Mouse (Mus musculus) midbrain, embryonic 10.5 days (tissue): ENCODE measurements around the gene Srrm3. TPM values are rescaled to one million over a fixed set of nuclear protein-coding genes. Genes with fewer than 3 reads are reported as not detected.
A peak's percentile ranks its signal among the peaks of the same experiment; 100 is the strongest.

ENCODE experiments used
- DNase-seq: peaks from one replicate; pipeline ENCODE4 v3.0.0-alpha.2; 2017; ENCODE audit warnings: low spot score
- H3K27ac ChIP-seq: fragments of 300-500 bp; sonication (generic); replicated peaks from 2 replicates; pipeline ENCODE4 v1.5.1; 2016; ENCODE audit warnings: mild to moderate bottlenecking
- H3K27me3 ChIP-seq: fragments of 300-500 bp; sonication (generic); 2 replicates; pipeline ENCODE4 v1.6.1; 2016; ENCODE audit warnings: low read depth, mild to moderate bottlenecking; ENCODE audit not compliant: poor library complexity, severe bottlenecking
- H3K36me3 ChIP-seq: fragments of 300-500 bp; sonication (generic); 2 replicates; pipeline ENCODE4 v1.6.1; 2016; ENCODE audit warnings: mild to moderate bottlenecking, moderate library complexity
- H3K4me1 ChIP-seq: fragments of 300-500 bp; sonication (generic); 2 replicates; pipeline ENCODE4 v1.6.1; 2016
- H3K4me3 ChIP-seq: fragments of 300-500 bp; sonication (generic); 2 replicates; pipeline ENCODE4 v1.5.1; 2016; ENCODE audit warnings: mild to moderate bottlenecking, moderate library complexity
- H3K9me3 ChIP-seq: fragments of 300-500 bp; sonication (generic); replicated peaks from 2 replicates; pipeline ENCODE4 v1.6.1; 2016; ENCODE audit warnings: mild to moderate bottlenecking
- WGBS: fragments of 180-500 bp; shearing (Covaris S2); methylation state at CpG from one replicate; pipeline ENCODE4 v1.1.7; 2016; 5-methylcytosine and 5-hydroxymethylcytosine counted together
- polyA plus RNA-seq: library from polyadenylated mRNA; unstranded; fragments of >200 nt; fragmentation: Nextera tagmentation; extraction: Ambion mirVana; gene quantifications from 2 replicates; pipeline ENCODE4 v1.2.1, GENCODE M21; 2016

Gene Srrm3
- polyA plus RNA-seq, 1 experiment from 2014 or later = 14.0 TPM

- WGBS = 40% methylated on average over 4 of the region's 4 CpGs
- Histone ChIP-seq H3K27ac (no peak overlapping the region), H3K4me1 (peaks cover 23% of the 10 kb centered on the region), H3K27me3 (peaks cover 42% of the 10 kb centered on the region), H3K36me3 (no peaks in the 10 kb centered on the region), H3K9me3 (no peaks in the 10 kb centered on the region), H3K4me3 (no peak overlapping the region)
- DNase-seq = no peak
Observed at GRCm38 (mm10) chr5:135832729-135833128, 26.0 kb downstream of the Srrm3 start.

- DNase-seq = peak; percentile 90
- under 1% methylated on average over 47 of the region's 47 CpGs for WGBS
- H3K27ac ChIP-seq = peak overlapping the region; percentile 77
- H3K9me3 ChIP-seq = no peaks in the 10 kb centered on the region
- peak overlapping the region; percentile 69 for H3K4me3 ChIP-seq
- H3K36me3 ChIP-seq = no peaks in the 10 kb centered on the region
- peaks cover 23% of the 10 kb centered on the region for H3K4me1 ChIP-seq
- peaks cover 42% of the 10 kb centered on the region for H3K27me3 ChIP-seq
Observed at GRCm38 (mm10) chr5:135834769-135835491, 28.2 kb downstream of the Srrm3 start.

- peaks cover 42% of the 10 kb centered on the region for H3K27me3 ChIP-seq
- H3K4me3 ChIP-seq = peak overlapping the region; percentile 69
- no peaks in the 10 kb centered on the region for H3K36me3 ChIP-seq
- H3K9me3 ChIP-seq = no peaks in the 10 kb centered on the region
- no peak for DNase-seq
- under 1% methylated on average over 12 of the region's 12 CpGs for WGBS
- peak overlapping the region; percentile 77; the same call in 1 of the 2 replicates for H3K27ac ChIP-seq
- peaks cover 23% of the 10 kb centered on the region for H3K4me1 ChIP-seq
Observed at GRCm38 (mm10) chr5:135835492-135835858, 28.8 kb downstream of the Srrm3 start.

- no peak overlapping the region for H3K27ac ChIP-seq
- H3K27me3 ChIP-seq = peaks cover 42% of the 10 kb centered on the region
- no peaks in the 10 kb centered on the region for H3K36me3 ChIP-seq
- WGBS = 23% methylated on average over 12 of the region's 12 CpGs
- peak overlapping the region; percentile 69 for H3K4me3 ChIP-seq
- H3K9me3 ChIP-seq = no peaks in the 10 kb centered on the region
- no peak for DNase-seq
- H3K4me1 ChIP-seq = peaks cover 23% of the 10 kb centered on the region
Observed at GRCm38 (mm10) chr5:135835981-135836380, 29.3 kb downstream of the Srrm3 start.

- no peak overlapping the region for H3K4me3 ChIP-seq
- DNase-seq = no peak
- no peak overlapping the region for H3K27ac ChIP-seq
- H3K27me3 ChIP-seq = peaks cover 11% of the 10 kb centered on the region
- no peaks in the 10 kb centered on the region for H3K9me3 ChIP-seq
- H3K4me1 ChIP-seq = no peaks in the 10 kb centered on the region
- no peaks in the 10 kb centered on the region for H3K36me3 ChIP-seq
- WGBS = 86% methylated on average over 6 of the region's 6 CpGs
Observed at GRCm38 (mm10) chr5:135841651-135842050, 35.0 kb downstream of the Srrm3 start.

- peak; percentile 29 for DNase-seq
- no peaks in the 10 kb centered on the region for H3K4me1 ChIP-seq
- 36% methylated on average over 5 of the region's 5 CpGs for WGBS
- H3K27ac ChIP-seq = no peak overlapping the region
- no peaks in the 10 kb centered on the region for H3K36me3 ChIP-seq
- H3K27me3 ChIP-seq = 0 out of 2 replicates have a peak, but pooled peaks cover 4% of the 10 kb centered on the region
- no peak overlapping the region for H3K4me3 ChIP-seq
- peaks cover 4% of the 10 kb centered on the region; the same call in 1 of the 2 replicates for H3K9me3 ChIP-seq
Observed at GRCm38 (mm10) chr5:135843418-135843817, 36.7 kb downstream of the Srrm3 start.

GRCm38 (mm10) chr5:135845676-135846320, 39.1 kb downstream of the Srrm3 start:
- Histone ChIP-seq H3K4me3 (no peak overlapping the region), H3K27me3 (peaks cover 20% of the 10 kb centered on the region), H3K9me3 (peaks cover 4% of the 10 kb centered on the region; the same call in 1 of the 2 replicates), H3K36me3 (no peaks in the 10 kb centered on the region), H3K4me1 (peaks cover 16% of the 10 kb centered on the region), H3K27ac (no peak overlapping the region)
- no peak for DNase-seq
- 85% methylated on average over 13 of the region's 13 CpGs for WGBS

GRCm38 (mm10) chr5:135847460-135847859, 40.8 kb downstream of the Srrm3 start:
- H3K27me3 ChIP-seq = peaks cover 37% of the 10 kb centered on the region
- H3K4me1 ChIP-seq = peaks cover 33% of the 10 kb centered on the region
- H3K27ac ChIP-seq = no peak overlapping the region
- no peak overlapping the region for H3K4me3 ChIP-seq
- DNase-seq = no peak
- 72% methylated on average over 4 of the region's 4 CpGs for WGBS
- peaks cover 4% of the 10 kb centered on the region; the same call in 1 of the 2 replicates for H3K9me3 ChIP-seq
- no peaks in the 10 kb centered on the region for H3K36me3 ChIP-seq

GRCm38 (mm10) chr5:135847881-135848280, 41.2 kb downstream of the Srrm3 start:
- Histone ChIP-seq H3K4me3 (no peak overlapping the region), H3K9me3 (peaks cover 4% of the 10 kb centered on the region; the same call in 1 of the 2 replicates), H3K27me3 (peaks cover 40% of the 10 kb centered on the region), H3K27ac (no peak overlapping the region), H3K4me1 (peaks cover 37% of the 10 kb centered on the region), H3K36me3 (no peaks in the 10 kb centered on the region)
- no peak for DNase-seq
- WGBS = 89% methylated on average over 3 of the region's 3 CpGs

- peaks cover 4% of the 10 kb centered on the region; the same call in 1 of the 2 replicates for H3K9me3 ChIP-seq
- no peaks in the 10 kb centered on the region for H3K36me3 ChIP-seq
- H3K27me3 ChIP-seq = peaks cover 68% of the 10 kb centered on the region
- H3K4me3 ChIP-seq = peak overlapping the region; percentile 48
- H3K27ac ChIP-seq = peak overlapping the region; percentile 84
- WGBS = 1% methylated on average over 15 of the region's 15 CpGs
- peak; percentile 80 for DNase-seq
- peaks cover 43% of the 10 kb centered on the region for H3K4me1 ChIP-seq
Observed at GRCm38 (mm10) chr5:135851024-135851423, 44.3 kb downstream of the Srrm3 start.

GRCm38 (mm10) chr5:135851481-135851880, 44.8 kb downstream of the Srrm3 start:
- peaks cover 43% of the 10 kb centered on the region for H3K4me1 ChIP-seq
- no peaks in the 10 kb centered on the region for H3K36me3 ChIP-seq
- no peak for DNase-seq
- peaks cover 73% of the 10 kb centered on the region for H3K27me3 ChIP-seq
- peak overlapping the region; percentile 48 for H3K4me3 ChIP-seq
- WGBS = 6% methylated on average over 14 of the region's 14 CpGs
- H3K27ac ChIP-seq = peak overlapping the region; percentile 84
- peaks cover 4% of the 10 kb centered on the region; the same call in 1 of the 2 replicates for H3K9me3 ChIP-seq

GRCm38 (mm10) chr5:135852421-135852820, 45.7 kb downstream of the Srrm3 start:
- Histone ChIP-seq H3K4me1 (peaks cover 50% of the 10 kb centered on the region), H3K36me3 (no peaks in the 10 kb centered on the region), H3K27me3 (peaks cover 82% of the 10 kb centered on the region), H3K4me3 (peak overlapping the region; percentile 48), H3K27ac (peak overlapping the region; percentile 84), H3K9me3 (peaks cover 2% of the 10 kb centered on the region; the same call in 1 of the 2 replicates)
- DNase-seq = peak; percentile 37
- 2% methylated on average over 10 of the region's 10 CpGs for WGBS

GRCm38 (mm10) chr5:135853731-135854130, 47.0 kb downstream of the Srrm3 start:
- H3K36me3 ChIP-seq = no peaks in the 10 kb centered on the region
- no peaks in the 10 kb centered on the region for H3K9me3 ChIP-seq
- H3K27me3 ChIP-seq = peaks cover 95% of the 10 kb centered on the region
- no peak for DNase-seq
- no peak overlapping the region for H3K4me3 ChIP-seq
- H3K27ac ChIP-seq = no peak overlapping the region
- 72% methylated on average over 7 of the region's 7 CpGs for WGBS
- peaks cover 50% of the 10 kb centered on the region for H3K4me1 ChIP-seq
